Mouse (Mus musculus) G1E (cell line): ENCODE results near the gene Spint2.

Source experiments
- CTCF ChIP-seq: IDR thresholded peaks from 2 replicates; pipeline ENCODE4 v1.5.1; 2012; ENCODE audit warnings: low read depth, low read length, inconsistent platforms, mixed read lengths
- GATA1 ChIP-seq: IDR thresholded peaks from 2 replicates; pipeline ENCODE4 v1.6.1; 2012; ENCODE audit warnings: borderline replicate concordance, low read length, inconsistent platforms, mixed read lengths

DNA sequence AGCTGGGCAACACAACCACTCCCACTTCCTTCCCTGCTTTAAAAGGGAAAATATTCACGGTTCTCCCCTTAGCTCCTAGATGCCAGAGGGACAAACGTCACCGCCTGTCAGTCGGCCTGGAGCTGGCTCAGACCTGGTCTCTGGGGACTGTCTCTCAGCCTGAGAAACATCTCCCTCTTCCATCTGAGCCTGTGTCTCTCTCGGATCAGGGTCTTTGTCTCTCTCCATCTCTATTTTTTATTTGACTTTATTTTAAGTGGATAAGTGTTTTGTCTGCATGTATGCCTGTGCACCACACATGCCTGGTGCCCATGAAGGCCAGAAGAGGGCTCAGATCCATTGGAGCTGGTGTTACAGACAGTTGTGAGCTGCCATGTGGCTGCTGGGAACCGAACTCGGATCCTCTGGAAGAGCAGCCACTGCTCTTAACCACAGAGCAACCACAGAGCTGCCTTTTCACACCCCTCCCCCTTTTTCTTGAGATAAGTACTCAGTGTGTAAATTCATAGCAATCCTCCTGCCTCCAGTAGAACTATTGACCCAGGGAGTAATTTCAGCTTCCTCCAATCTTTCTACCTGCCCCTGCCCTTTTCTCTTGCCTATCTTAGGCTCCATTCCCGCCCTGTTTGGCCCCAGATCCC is 10.9 kb upstream of the Spint2 start:
- TF ChIP-seq CTCF, result no peak
- TF ChIP-seq GATA1, result no peak
